Mouse (Mus musculus) WW6 (cell line): ENCODE measurements around the gene Cyth1.

Experiments used
- DNase-seq: peaks from one replicate; pipeline ENCODE4 v3.0.0-alpha.2; 2013; ENCODE audit warnings: low read depth, low spot score

The Cyth1 gene

GRCm38 (mm10) chr11:118254159-118254951 lies 6.0 kb upstream of the Cyth1 start:
- DNase-seq = no peak

- DNase-seq = no peak
These were observed 5.2 kb upstream of the Cyth1 start for GRCm38 (mm10) chr11:118253447-118254158.

- no peak for DNase-seq
These were observed 606 bp upstream of the Cyth1 start for GRCm38 (mm10) chr11:118249012-118249383.

GRCm38 (mm10) chr11:118247359-118248095 lies 865 bp downstream of the Cyth1 start:
- DNase-seq = no peak

GRCm38 (mm10) chr11:118246724-118247123 lies 1.7 kb downstream of the Cyth1 start:
- DNase-seq = no peak

- DNase-seq = no peak
These were observed 3.3 kb downstream of the Cyth1 start for GRCm38 (mm10) chr11:118245130-118245529.

- DNase-seq = no peak
These were observed 4.6 kb downstream of the Cyth1 start for GRCm38 (mm10) chr11:118243627-118244261.

GRCm38 (mm10) chr11:118242506-118242905 lies 5.9 kb downstream of the Cyth1 start:
- DNase-seq = no peak

GRCm38 (mm10) chr11:118240388-118240787 lies 8.0 kb downstream of the Cyth1 start:
- no peak for DNase-seq

- no peak for DNase-seq
These were observed 8.9 kb downstream of the Cyth1 start for GRCm38 (mm10) chr11:118239281-118240198.

- DNase-seq = no peak
These were observed 11.7 kb downstream of the Cyth1 start for GRCm38 (mm10) chr11:118236520-118237190.

GRCm38 (mm10) chr11:118234929-118235328 lies 13.5 kb downstream of the Cyth1 start:
- no peak for DNase-seq

GRCm38 (mm10) chr11:118234500-118234899 lies 13.9 kb downstream of the Cyth1 start:
- no peak for DNase-seq

GRCm38 (mm10) chr11:118233924-118234323 lies 14.5 kb downstream of the Cyth1 start:
- no peak for DNase-seq

GRCm38 (mm10) chr11:118232314-118232831 lies 16.0 kb downstream of the Cyth1 start:
- DNase-seq = no peak

GRCm38 (mm10) chr11:118229941-118230340 lies 18.5 kb downstream of the Cyth1 start:
- no peak for DNase-seq

- DNase-seq = no peak
These were observed 20.7 kb downstream of the Cyth1 start for GRCm38 (mm10) chr11:118227650-118228049.

GRCm38 (mm10) chr11:118226850-118227249 lies 21.5 kb downstream of the Cyth1 start:
- DNase-seq = no peak

- DNase-seq = no peak
These were observed 22.5 kb downstream of the Cyth1 start for GRCm38 (mm10) chr11:118225862-118226261.
